Mouse (Mus musculus): ENCODE measurements around the gene Rnf34. TPM values are rescaled to one million over a fixed set of nuclear protein-coding genes. Genes with fewer than 3 reads are reported as not detected.

Gene Rnf34
- polyA plus RNA-seq, 1 experiment from 2014 or later: 32.6 TPM

DNA sequence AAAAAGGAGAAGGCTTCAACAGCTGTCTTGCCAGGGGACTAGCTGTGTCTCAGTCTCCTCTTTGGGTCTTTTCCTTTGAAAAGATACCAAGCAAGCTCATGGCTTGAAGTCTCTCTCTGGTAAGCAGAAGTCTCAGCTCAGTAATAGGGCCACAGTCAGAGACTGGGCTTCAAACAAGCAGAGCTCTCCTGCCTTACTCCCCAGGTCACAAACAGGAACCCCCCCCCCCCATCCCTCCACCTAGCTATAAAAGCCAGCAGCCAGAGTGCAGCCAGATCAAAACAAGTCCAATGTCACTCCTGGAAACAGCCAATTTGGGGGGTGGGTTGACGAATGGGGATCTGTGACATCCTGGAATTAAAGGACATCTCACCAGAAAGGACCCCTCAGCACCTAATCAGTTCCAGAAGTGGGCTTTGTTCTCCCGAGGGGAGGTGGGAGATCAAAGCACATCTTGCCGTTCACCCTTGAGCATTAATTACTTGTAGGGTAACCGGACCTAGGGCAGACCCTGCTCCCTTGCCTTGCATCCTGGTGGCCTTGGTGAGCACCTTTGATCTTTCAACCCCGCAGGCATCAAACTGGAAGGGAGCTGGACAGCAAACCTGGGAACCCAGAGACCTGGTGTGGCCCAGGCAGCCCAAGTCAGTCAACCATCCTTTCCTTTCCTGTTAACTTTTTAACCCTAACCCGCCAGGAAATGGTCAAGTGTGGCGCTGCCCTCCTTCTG is 68.3 kb downstream of the Rnf34 start:
- Histone ChIP-seq H3K9ac (ENCODE audit: low read length) (no peak overlapping the region), H3K27me3 (ENCODE audit: control insufficient read depth, insufficient read depth, low read length) (no peaks in the 10 kb centered on the region), H3K4me2 (ENCODE audit: low read depth, low read length) (no peak overlapping the region), H3K36me3 (ENCODE audit: control insufficient read depth, insufficient read depth) (no peaks in the 10 kb centered on the region), H3K27ac (ENCODE audit: low read length) (no peak overlapping the region), H3K4me1 (ENCODE audit: control insufficient read depth, insufficient read depth, low read length) (no peaks in the 10 kb centered on the region), H3K9me3 (replicated peaks; ENCODE audit: control insufficient read depth, low read length) (no peaks in the 10 kb centered on the region), H3K4me3 (ENCODE audit: low read length) (no peak overlapping the region)
- 72% methylated on average over 7 of the region's 7 CpGs for WGBS
- ATAC-seq (replicated peaks; ENCODE audit: extremely low read depth, insufficient read depth, low FRiP score): no peak

DNA sequence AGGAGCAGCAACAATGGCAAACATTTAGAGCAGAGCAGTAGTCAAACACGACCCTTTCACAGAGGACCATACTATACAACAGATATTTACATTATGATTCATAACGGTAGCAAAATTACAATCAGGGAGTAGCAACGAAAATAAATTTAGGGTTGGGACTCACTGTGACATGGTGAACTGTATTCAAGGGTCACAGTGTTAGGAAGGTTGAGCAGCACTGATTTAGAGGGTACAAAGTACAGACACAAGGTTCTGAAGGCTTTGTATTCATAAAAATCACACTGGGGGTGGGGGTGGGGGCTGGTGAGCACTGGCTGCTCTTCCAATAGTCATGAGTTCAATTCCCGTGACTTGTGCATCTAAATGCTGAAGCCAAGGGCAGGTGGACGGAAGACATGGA is 70.7 kb downstream of the Rnf34 start:
- H3K36me3 ChIP-seq (ENCODE audit: control insufficient read depth, insufficient read depth): no peaks in the 10 kb centered on the region
- no peaks in the 10 kb centered on the region for H3K9me3 ChIP-seq (replicated peaks; ENCODE audit: control insufficient read depth, low read length)
- no peak for ATAC-seq (replicated peaks; ENCODE audit: extremely low read depth, insufficient read depth, low FRiP score)
- H3K4me2 ChIP-seq (ENCODE audit: low read depth, low read length): no peak overlapping the region
- H3K4me3 ChIP-seq (ENCODE audit: low read length): no peak overlapping the region
- H3K27ac ChIP-seq (ENCODE audit: low read length): no peak overlapping the region
- no peak overlapping the region for H3K9ac ChIP-seq (ENCODE audit: low read length)
- WGBS: 84% methylated on average over 5 of the region's 5 CpGs
- peaks cover 5% of the 10 kb centered on the region for H3K4me1 ChIP-seq (ENCODE audit: control insufficient read depth, insufficient read depth, low read length)
- no peaks in the 10 kb centered on the region for H3K27me3 ChIP-seq (ENCODE audit: control insufficient read depth, insufficient read depth, low read length)

Other genes with a start within 250 kb of the Rnf34 start
- gene Ift81, start 235.5 kb upstream of the Rnf34 start, polyA plus RNA-seq (2015; fragmentation: Nextera tagmentation; extraction: Ambion mirVana): 30.6 and 33.1 TPM in 2 replicates
- gene P2rx7, start 206.1 kb upstream of the Rnf34 start, polyA plus RNA-seq (2015; fragmentation: Nextera tagmentation; extraction: Ambion mirVana): 2.0 and 2.7 TPM in 2 replicates
- 21.2 and 21.7 TPM in 2 replicates for gene P2rx4, start 142.5 kb upstream of the Rnf34 start, polyA plus RNA-seq (2015; fragmentation: Nextera tagmentation; extraction: Ambion mirVana)
- gene Camkk2, start 70.6 kb upstream of the Rnf34 start, polyA plus RNA-seq (2015; fragmentation: Nextera tagmentation; extraction: Ambion mirVana): 12.6 and 13.8 TPM in 2 replicates
- gene Anapc5, start 28.7 kb upstream of the Rnf34 start, polyA plus RNA-seq (2015; fragmentation: Nextera tagmentation; extraction: Ambion mirVana): 327 and 339 TPM in 2 replicates
- 26.8 and 27.3 TPM in 2 replicates for gene Kdm2b, start 139.8 kb downstream of the Rnf34 start, polyA plus RNA-seq (2015; fragmentation: Nextera tagmentation; extraction: Ambion mirVana)
- gene Orai1, start 165.0 kb downstream of the Rnf34 start, polyA plus RNA-seq (2015; fragmentation: Nextera tagmentation; extraction: Ambion mirVana): 16.8 and 19.1 TPM in 2 replicates
- 0.37 and 1.5 TPM in 2 replicates for gene Morn3, start 197.0 kb downstream of the Rnf34 start, polyA plus RNA-seq (2015; fragmentation: Nextera tagmentation; extraction: Ambion mirVana)
- 14.6 and 14.9 TPM in 2 replicates for gene Tmem120b, start 218.4 kb downstream of the Rnf34 start, polyA plus RNA-seq (2015; fragmentation: Nextera tagmentation; extraction: Ambion mirVana)

Data from heart, embryonic 16.5 days (tissue).